Mouse (Mus musculus) granulocyte monocyte progenitor cell, adult 5-6 weeks (primary cell): ENCODE data around the gene Drd4. TPM values are rescaled to one million over a fixed set of nuclear protein-coding genes. Genes with fewer than 3 reads are reported as not detected.
A peak's percentile ranks its signal among the peaks of the same experiment; 100 is the strongest.
"Not testable (repeated sequence)": the region's sequence is repeated elsewhere in the genome, so short reads cannot be mapped to it uniquely, and the experiment has no call there.

ENCODE experiments used
- ATAC-seq: replicated peaks from 2 replicates; pipeline ENCODE4 v1.8.0; 2016; ENCODE audit warnings: mild to moderate bottlenecking, moderate TSS enrichment, inconsistent platforms; ENCODE audit not compliant: poor library complexity, severe bottlenecking
- total RNA-seq, 2 experiments: library from RNA; stranded (forward) in 1 of 2; stranded (reverse) in 1 of 2; fragments of 200-712, 200-1000 nt in 1 of 2; fragments of >200 nt in 1 of 2; fragmentation: Nextera tagmentation in 1 of 2; gene quantifications; 2 replicates each; pipeline ENCODE4 v1.2.3; 2014 to 2017

Gene Drd4
- total RNA-seq (2014; fragmentation: Nextera tagmentation) (not detected in 2 replicates), total RNA-seq (2017) (not detected in 2 replicates)

DNA sequence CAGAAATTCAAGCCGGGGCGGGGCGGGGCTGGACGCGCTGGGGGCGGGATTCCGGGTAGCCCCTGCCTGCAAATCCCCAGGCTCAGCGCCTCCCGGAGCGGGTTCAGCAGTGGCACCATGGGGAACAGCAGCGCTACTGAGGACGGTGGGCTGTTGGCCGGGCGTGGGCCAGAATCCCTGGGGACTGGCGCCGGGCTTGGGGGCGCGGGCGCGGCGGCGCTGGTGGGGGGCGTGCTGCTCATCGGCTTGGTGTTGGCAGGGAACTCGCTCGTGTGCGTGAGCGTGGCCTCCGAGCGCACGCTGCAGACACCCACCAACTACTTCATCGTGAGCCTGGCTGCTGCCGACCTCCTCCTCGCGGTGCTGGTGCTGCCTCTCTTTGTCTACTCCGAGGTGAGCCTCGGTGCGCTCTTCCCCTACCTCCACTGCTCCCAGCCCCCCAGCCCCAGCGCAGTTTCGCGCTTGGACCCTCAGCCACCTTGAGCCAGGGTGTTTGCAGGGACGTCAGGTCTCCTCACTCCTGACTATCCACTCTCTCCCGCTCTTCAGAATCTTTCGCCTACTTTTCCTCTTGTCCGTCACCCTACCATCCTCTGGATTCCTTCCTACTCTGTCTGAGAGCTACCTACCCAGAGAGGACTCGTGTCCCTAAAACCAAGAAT is at the start of gene Drd4:
Gene Drd4 (plus strand): TSS at position 86 of the 662 bp plus-strand sequence.
- ATAC-seq = peak; percentile 35

DNA sequence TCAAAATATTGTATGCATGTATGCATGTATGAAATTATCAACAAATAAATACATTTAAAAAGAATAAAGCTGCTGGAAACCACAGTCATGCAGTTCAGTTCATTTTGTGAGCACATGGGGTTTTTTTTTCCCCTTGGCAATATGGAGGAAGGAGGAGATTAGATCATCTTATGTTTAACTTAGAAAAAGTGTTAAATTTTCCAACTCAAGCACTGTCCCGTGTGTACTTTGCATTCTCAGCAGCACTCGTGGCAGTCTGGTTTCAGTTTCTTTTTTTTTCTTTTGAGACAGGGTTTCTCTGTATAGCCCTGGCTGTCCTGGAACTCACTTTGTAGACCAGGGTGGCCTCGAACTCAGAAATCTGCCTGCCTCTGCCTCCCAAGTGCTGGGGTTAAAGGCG is 41.3 kb upstream of the Drd4 start:
- not testable (repeated sequence) for ATAC-seq

DNA sequence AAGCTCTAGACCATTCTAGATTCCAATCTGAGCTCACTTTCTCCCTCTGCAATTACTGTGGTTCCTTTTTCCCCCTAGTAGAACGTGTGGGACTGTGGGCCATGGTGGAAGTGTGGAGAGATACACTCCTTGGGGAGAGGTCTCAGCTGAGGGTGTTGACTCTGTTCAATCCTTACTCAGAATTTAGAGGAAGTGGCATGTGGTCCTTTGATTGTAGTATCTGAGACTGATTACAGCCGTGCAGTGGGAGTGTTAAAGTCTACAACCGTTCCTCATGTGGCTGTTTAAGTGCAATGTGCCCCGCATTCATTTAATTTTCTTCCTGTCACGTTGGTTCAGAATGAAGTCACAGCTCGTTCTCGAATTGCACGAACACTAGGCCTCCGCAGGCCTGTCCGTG is 35.6 kb upstream of the Drd4 start:
- ATAC-seq = no peak

DNA sequence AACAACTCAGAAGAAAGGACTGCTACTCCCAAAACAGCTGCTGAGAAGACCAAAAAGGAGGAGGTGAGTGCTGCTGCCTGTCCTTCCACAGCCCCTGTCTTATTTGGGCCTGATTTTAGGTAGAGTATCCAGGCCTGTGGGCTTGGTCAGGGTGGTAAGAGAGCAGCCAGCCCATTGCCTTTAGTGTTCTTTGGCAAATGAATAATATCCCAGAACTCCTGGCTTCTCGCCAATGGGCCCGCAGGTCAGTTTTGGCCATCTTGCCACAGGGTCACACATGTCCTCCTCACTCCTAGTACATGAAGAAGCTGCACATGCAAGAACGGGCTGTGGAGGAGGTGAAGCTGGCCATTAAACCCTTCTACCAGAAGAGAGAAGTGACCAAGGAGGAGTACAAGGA is 30.3 kb upstream of the Drd4 start:
- no peak for ATAC-seq

DNA sequence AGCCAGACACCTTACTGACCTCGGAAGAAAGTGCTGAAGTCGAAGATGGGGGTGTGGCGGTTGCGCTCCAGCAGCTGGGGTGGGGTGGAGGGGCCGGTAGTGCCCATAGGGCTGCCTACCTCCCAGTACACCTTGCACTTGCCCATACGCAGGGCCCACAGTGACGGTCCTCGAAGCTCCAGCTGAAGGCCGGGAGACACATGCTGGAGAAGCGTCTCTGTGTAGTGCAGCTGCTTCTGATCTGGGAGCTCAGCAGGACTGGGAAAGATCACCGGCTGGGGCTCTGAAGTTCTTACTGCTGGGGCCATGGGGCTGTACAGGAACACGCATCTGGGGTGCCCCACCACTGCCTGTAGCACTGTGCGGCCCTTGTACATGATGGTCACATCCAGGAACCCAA is 28.2 kb upstream of the Drd4 start:
- no peak for ATAC-seq

DNA sequence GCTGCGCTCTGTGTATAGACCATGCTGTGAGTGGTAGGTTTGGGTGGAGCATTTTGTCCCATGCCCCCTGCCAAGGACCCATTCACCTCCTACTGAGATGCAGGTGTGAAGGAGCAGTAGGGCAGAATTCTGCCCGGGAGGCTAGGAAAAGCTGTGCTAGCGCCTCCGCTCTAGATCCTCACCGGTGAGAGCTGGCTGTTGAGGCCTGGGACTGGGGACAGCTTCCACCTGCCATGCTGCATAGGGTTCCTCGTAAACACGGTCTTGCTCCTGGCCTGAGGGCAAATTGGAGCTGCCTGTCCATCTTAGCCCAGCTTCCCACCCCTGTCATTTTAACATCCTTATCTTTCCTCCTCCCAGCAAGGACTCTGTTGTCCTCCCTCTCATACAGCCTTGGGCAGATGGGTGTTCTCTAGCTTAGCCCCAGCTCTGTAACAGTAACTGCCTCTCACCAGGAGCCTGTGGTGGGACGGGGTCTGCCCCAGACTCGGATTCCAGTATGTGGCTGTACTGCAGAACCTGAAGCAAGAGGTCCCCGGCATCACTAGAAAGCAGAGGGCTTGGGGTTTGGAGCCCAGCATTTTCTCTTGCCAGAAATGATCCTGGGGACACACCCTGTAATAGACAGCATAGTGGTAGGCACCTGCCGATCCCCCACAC is 27.6 kb upstream of the Drd4 start:
- ATAC-seq = no peak

DNA sequence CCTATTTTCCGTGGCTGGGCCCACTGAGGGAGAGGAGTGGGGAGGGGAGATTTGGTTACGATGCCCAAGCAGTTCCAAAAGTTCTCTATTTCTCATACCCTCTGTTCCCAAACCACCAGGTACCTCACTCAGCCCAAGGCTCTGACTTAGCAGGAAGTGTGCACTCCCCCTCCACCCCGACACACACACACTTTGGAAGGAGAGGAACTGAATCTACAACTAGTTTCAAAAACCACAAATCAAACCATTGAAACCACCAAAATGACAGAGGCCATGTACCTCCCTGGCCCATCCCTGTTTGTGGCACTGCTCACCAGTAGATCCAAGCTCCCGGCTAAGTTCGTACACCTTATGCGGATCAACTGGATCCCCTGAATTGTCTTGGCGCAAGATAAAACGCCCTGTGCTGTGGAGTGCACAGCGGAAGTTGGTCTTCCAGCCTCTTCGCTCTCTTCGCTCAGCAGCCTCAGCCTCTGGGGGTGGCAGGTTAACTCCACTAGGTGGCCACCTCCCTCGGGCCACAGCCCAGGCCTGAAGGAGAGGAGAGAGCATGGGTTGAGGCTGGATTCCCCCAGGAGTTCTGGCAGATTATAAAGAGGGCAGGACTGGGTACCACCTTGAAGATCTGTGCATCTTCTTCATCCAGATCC is 26.9 kb upstream of the Drd4 start:
- peak; percentile 38 for ATAC-seq

DNA sequence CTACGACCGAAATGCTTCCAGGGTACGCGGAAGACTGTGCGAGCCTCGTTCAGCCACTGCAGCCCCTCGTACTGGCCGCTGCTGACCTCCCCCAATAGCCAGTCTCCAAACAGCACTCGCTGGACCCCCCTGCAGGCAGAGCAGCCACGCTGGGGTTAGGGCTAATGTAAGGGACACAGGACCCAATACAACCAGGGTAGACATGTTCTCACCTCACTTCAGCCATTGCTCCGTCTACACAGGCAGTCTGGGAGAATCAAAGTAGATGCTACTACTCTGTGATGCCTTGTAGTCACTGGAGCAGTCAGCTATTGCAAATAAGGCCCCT is 26.4 kb upstream of the Drd4 start:
- no peak for ATAC-seq

DNA sequence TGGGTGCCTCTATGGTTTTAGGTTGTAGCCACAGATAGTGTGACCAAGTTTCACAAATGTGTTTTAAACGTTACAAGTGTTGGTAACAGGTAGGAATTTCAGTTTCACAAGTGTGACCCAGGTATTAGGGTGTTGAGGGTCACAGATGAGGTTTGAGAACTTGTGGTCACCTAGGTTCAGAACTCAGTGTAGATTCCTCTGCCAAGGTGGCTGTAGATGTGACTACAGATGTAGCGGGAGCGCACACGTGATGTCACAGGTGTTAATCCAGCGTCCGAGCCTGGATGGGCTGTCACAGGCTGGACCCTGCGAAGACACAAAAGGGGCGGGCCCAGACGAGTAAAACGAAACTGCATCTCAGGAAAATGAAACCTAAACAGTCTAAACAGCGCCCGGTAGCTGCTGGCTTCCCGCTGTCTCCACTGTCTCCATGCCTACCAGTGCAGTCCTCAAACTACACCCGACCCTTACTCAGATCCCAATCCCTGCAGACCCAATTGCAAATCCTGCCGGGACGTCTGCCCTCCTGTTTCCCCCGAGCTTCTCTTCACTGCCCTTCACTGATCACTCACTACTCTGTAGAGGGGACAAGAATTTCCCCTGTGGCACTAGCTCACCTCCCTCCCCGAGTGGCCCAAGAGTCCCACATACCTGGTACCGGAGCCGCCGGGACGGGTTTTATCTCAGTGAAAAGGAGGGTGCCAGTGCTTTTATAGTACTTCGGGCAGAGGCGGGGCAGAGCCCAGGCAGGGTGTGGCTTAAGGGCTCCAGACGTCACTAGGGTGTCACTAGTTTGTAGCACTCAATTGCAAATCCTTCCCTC is 25.9 kb upstream of the Drd4 start, which contains the start of gene Irf7:
Gene Irf7 (minus strand): TSS at position 743 of the 823 bp plus-strand sequence.
- ATAC-seq = peak; percentile 41

DNA sequence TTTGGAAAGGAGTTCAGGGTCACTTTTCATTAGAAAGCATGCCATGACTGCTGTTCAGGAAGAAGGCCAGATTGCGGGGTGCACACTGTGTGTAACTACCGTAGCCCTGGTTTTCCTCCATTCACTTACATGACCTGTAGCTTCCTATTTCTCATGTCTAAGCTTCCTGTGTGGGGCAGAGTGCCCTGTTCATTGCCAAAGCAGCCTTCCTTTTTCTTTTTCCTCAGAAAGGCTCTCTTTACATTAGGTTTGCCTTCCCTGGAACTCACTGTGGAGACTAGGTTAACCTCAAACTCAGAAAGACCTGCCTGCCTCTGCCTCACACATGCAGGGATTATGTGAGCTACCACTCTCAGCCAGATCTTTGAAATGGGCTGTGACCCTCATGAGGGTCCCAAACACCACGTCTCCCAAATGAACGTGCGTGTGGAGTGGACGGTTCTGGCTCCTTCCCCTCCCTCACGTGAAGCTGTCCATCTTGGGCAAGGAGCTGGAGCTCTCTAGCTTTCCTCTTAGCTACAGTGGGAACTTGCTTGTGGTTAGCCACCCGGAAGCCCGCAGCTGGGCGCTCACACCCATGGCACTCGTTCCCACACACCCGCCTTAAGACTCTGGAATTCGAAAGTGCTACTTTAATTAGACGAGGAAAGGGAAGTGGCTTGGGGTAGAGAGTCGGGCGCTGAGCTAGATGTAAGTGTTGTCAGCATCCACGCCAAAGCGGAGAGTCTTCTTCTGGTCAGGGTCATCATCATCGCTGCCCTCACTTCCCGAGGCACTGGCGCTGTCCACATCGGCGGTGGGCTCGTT is 23.1 kb upstream of the Drd4 start:
- ATAC-seq = peak; percentile 62

DNA sequence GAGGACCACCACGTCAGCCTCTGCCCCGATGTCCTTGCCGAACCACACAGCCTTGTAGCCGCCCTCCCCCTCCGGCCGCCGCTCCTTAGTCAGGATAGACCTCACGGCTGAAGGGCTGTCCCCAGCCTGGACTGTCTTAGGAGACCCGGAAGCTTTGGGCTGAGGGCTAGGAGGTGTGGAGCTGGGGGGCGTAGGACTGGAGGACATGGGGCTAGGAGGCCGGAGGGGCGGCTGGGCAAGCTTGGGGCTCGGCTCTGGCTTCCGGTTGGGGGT is 22.6 kb upstream of the Drd4 start:
- ATAC-seq = no peak

DNA sequence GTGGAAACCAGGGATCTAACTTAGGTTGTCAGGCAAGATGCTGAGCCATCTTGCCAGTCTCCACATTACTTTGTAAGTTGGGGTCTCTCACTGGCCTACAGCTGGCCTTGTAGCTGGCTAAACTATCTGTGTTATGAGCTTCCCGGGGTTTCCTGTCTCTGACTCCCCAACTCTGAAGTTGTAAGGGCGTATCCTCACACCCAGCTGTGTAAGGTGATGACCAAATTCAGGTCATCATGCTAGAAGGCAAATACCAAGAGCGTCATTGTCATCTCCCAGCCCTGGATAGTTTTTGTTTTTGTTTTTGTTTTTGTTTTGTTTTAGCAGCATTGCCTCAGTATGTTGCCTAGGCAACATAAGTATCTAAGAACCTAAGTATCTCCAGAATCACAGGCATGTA is 21.2 kb upstream of the Drd4 start:
- ATAC-seq = no peak

DNA sequence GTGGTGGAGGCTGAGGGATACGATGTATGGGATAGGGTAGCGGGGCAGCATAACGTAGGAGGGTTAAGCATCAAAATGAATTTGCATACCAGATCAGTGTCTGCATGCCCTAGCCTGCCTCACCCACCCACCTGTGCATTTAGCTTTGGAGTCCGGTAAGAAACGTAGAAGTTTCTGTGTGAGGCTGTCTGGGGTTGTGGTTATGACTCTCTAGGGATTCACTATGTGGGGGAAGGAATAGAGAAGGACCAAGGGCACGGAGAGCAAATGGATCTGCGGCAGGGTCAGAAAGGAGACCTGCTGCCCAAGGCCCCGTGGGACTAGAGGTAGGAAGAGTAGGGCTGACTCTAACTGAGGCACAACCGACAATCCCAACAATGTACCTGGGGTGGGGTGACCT is 16.4 kb upstream of the Drd4 start:
- no peak for ATAC-seq

DNA sequence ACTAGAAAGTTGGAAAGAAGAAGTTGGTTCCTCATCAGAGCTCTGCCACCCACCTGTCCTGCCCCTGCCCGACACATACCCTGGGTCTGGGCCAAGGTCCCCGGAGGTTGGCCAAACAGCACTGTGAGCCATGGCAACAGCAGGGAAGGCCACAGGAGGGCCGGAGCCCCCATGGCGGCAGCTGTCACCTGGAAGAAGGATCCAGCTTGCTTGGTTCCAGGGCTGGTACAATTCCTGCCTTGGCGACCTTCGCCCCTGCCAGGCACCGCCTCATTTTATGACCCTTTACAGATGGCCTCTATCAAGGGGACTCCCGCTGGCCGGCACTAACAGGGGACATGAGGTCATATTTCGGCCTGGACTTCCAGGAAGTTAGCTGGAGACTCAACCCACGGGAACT is 15.3 kb upstream of the Drd4 start, which contains the start of gene Cdhr5:
Gene Cdhr5 (minus strand): TSS at position 241 of the 400 bp plus-strand sequence.
- ATAC-seq = no peak

DNA sequence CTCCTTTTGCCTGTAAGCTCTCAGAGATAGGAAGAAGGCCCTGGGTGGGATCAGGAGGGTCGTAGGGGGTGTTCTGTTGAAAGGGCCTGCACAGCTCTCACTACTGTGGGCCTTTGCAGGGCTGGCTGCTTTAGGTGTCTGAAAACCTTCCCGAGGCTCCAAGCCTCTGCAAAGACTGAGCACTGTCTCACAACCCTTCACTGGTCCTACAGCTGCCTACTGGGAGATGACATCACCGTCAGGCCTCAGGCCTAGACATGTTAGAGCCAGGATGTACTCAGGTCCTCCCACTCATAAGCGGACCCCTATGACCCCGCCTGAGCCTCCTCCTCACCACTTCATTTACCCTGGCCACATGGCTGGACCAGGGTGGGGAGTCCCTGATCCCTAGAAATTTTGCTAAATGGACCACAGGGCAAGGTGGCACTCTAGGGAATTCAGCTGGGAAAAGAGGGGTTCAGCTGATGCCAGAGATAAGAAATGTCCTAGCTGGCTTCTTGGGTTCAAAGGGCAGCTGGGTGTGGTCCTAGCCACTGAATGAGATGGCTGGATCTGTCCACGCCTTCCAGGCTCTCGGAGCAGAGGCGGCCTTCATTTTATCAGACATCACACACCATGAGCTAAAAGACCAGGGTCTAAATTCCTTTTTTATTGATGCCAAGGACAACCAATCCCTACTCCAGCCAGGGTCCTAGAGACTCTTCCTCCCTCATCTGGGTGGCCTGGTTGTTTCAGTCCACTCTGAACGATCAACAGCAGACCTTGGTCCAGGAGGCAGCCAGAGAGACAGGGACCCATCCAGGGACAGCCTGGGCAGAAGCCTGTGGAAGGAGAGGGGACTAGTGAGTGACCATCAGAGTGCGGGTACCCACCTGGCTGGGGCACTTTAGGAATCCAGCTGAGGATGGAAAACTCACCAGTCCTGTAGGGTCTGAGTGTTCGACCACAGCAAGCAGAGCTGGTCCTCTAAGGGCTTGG is 13.8 kb upstream of the Drd4 start:
- ATAC-seq = no peak

DNA sequence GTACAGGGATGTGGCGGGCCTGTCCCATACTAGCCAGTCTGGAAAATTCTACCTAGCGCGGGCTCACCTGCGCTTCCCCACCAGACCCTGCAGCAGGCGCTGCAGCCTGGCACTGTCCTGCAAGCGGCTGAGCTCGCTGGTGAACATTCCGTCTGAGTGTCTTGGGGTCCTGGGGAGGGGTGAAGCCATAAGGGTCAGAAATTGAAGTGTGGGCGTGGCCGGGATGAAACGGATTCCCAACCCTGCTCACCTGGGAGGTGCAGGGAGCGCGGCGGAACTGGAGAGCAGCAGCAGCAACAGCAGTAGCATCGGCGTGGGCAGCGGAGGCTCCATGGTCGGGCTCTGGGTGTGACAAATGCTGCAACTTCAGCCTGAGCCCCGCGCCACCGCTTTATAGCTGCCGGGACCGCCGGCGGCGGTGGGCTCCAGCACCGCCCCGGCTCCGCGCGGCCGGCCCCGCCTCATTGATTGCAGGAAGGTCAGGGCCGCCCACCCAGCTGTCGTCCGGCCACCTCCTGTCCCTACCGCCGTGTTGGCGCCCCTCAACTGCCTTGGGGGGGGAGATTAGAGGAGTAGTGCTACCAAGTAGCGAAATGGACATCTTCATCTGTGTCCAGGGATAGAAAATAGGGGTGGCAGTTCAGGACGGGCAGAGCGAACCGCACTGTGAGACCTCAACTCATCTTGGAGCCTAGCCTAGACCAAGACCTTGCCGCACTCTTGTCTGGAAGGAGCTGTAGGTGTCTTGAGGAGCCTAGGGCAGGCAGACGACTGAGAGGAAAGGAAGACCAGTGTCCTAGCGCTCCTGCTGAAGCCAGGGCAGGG is 12.8 kb upstream of the Drd4 start, which contains the start of gene Sct:
Gene Sct (minus strand): TSS at position 368 of the 825 bp plus-strand sequence.
- ATAC-seq = peak; percentile 50

DNA sequence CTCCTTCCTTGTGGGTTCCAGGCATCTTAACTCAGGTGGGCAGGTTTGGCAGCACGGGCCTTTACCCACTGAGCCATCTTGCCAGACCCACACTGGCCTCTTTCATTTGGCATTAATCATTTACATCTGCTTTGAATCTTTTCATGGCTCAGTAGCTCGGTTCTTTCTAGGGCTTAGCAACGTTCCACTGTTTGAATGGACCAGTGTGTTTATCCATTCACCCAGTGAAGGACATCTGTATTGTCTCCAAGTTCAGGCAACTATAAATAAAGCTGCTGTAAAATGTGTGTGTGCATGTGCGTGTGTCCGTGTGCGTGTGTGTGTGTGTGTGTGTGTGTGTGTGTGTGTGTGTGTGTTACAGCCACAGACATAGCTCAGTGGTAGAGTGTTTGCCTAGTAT is 10.4 kb upstream of the Drd4 start:
- no peak for ATAC-seq

DNA sequence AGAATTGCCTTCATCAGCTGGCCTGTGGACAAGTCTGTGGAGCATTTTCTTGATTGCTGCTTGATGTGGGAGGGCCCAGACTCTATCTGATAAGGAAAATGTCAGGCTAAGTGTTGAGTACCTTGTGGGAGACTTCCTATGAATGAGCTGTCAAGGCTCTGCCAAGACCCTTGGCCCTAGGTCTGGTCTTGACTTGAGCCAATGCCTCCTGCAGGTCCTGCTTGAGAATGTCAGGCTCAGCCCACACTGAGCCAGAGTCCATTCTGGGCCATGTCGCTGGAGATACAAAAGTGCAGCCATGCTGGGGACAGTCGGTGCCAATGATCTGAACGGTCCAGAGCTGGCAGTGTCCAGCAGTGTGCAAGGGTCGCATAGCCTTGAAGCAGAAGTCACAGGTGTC is 9.1 kb upstream of the Drd4 start:
- ATAC-seq = no peak
